Mouse (Mus musculus) retina, adult 2 months (tissue): ENCODE data around the gene Kat2b.
"Not testable (repeated sequence)": the region's sequence is repeated elsewhere in the genome, so short reads cannot be mapped to it uniquely, and the experiment has no call there.

ENCODE experiments used
- DNase-seq: peaks from one replicate; pipeline ENCODE4 v3.0.0-alpha.2; 2012; ENCODE audit warnings: low read depth, low spot score

The Kat2b gene

GRCm38 (mm10) chr17:53596941-53597790 lies 30.5 kb downstream of the Kat2b start:
- no peak for DNase-seq

- no peak for DNase-seq
Measured at GRCm38 (mm10) chr17:53598571-53598970, 31.9 kb downstream of the Kat2b start.

DNA sequence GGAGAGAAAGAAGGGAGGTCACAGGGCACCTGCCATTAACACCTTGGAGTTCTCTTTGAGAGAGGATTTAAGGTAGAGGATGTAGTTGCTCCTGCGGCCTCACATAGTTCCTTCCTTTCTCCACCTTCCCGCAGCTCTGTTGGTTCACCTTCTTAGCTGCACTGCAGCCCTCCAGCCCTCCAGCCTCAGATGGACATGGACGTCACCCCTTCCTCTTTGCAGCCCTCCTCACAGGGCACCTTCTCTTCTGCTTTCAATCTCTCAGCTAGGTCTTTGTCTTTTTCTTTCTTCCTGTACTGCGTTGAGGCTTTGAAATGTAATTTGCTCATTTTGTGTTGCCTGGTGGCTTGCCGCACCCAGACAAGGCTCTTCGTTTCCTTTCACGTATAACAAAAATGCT lies 36.6 kb downstream of the Kat2b start:
- DNase-seq: not testable (repeated sequence)

DNA sequence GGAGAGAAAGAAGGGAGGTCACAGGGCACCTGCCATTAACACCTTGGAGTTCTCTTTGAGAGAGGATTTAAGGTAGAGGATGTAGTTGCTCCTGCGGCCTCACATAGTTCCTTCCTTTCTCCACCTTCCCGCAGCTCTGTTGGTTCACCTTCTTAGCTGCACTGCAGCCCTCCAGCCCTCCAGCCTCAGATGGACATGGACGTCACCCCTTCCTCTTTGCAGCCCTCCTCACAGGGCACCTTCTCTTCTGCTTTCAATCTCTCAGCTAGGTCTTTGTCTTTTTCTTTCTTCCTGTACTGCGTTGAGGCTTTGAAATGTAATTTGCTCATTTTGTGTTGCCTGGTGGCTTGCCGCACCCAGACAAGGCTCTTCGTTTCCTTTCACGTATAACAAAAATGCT lies 39.4 kb downstream of the Kat2b start:
- not testable (repeated sequence) for DNase-seq

DNA sequence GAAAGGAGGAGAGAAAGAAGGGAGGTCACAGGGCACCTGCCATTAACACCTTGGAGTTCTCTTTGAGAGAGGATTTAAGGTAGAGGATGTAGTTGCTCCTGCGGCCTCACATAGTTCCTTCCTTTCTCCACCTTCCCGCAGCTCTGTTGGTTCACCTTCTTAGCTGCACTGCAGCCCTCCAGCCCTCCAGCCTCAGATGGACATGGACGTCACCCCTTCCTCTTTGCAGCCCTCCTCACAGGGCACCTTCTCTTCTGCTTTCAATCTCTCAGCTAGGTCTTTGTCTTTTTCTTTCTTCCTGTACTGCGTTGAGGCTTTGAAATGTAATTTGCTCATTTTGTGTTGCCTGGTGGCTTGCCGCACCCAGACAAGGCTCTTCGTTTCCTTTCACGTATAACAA lies 42.3 kb downstream of the Kat2b start:
- not testable (repeated sequence) for DNase-seq

DNA sequence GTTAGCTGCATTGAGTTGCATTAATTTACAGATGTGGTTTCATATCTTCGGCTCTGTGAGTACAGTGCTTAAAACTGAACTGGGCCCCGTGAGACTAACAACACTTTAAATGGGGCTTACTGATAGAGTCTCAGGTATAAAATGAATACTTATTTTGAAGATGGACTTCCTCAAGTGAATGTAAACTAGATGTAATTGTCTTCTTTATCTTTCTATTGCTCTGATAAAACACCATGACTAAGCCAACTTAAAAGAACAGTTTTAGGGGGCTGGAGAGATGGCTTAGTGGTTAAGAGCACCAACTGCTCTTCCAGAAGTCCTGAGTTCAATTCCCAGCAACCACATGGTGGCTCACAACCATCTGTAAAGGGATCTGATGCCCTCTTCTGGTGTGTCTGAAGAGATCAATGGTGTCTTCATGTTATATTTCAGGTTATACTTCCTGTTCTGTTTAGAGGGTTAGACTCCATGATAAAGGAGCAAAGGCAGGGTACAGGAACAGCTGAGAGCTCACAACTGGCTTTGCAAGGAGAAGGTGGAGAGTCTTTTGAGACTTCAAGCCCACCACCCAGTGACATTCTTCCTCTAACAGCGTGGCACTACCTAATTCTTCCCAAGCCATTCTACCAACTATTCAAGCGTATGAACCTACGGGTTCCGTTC lies 50.8 kb downstream of the Kat2b start:
- no peak for DNase-seq

DNA sequence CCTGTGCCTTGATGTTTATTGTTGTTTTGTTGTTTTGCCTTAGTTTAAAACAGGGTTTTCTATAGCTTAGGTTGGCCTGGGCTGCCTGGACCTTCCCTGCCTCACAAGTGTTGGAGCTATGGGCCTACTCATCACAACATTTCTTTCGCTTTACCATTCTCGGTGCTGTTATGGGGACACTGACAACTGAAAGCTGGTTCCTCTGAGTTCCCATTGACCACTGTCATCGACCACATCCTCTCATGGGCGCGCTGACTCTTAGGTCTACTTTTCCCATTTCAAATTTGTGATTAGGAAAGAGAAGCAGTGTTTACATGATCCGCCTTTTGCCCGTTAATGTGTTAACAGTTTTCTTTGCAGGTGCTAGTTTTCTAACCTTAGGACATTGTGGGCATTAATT lies 51.7 kb downstream of the Kat2b start:
- DNase-seq: no peak

- DNase-seq: no peak
Measured at GRCm38 (mm10) chr17:53619391-53619790, 52.7 kb downstream of the Kat2b start.

DNA sequence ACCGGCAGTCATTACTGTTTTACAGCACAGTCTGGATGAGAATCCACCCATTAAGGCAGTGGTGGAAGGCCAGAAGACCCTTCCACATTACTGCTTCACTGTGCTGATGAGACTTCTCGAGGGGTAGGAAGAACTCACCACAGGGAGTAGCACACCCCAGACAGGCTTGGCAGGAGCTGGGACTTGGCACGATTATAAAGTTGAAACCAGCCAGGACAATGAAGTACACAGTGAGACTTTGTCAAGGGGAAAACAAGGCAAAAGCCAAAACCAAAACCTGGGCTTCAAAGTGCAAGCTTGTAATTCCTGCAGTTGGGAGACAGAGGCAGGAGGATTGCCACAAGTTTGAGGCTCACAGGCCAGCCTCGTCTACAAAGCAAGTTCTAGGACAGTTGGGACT lies 54.0 kb downstream of the Kat2b start:
- no peak for DNase-seq

DNA sequence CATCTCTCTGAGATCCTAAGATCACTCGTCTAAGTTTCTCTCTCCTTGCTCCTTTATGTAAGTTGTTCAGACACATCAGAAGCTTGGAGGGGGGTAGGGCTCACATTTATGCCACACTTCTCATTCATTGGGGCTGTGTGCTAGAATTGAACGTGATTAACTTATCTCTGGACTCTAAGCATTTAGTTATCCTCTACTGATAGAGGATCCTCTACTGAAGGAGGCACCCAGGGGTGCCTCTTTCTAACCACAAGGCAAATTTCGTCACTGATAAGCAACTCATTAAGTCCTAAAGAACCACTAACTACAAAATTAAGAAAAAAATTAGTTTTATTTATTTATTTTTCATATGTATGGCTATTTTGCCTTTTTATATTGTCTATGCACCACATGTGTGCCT lies 55.5 kb downstream of the Kat2b start:
- DNase-seq: no peak

GRCm38 (mm10) chr17:53623762-53624161 lies 57.1 kb downstream of the Kat2b start:
- DNase-seq: no peak

GRCm38 (mm10) chr17:53626160-53626559 lies 59.5 kb downstream of the Kat2b start:
- no peak for DNase-seq

DNA sequence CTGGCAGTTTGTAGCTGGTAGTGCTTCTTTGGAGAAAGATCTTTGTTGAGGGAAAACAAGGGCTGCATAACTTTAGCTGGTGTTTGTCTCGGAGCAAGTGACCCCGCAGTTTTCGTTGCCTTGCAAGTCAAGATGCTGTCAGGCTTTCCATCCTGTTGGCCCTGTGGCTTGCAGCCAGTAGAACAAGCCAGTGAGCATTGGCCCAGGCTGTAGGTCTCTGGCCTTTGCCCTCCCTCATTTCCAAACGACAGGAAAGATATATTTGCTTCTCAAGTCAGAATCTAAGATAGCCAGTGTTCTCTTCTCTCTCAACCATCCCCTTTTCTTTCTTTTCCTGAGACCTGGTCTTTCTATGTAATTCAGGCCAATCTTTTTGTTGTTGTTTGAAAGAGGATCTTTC lies 60.8 kb downstream of the Kat2b start:
- no peak for DNase-seq

DNA sequence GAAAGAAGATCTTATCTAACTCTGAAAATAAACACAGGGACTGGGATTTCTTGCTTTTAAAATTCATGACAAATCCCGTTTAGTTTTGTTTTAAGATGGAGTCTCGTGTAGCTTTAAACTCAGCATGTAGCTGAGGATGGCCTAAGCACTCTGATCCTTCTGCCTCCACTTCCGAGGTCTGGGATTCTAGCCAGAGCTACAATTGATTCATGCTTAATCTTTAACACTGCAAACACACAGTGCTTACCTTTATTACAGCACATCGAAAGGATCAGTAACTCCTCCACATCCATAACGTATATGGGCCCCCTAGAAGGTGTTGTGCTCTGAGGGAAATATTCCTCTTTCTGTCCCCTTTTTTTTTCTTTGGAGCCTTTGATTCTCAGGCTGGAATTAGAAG lies 61.5 kb downstream of the Kat2b start:
- no peak for DNase-seq

DNA sequence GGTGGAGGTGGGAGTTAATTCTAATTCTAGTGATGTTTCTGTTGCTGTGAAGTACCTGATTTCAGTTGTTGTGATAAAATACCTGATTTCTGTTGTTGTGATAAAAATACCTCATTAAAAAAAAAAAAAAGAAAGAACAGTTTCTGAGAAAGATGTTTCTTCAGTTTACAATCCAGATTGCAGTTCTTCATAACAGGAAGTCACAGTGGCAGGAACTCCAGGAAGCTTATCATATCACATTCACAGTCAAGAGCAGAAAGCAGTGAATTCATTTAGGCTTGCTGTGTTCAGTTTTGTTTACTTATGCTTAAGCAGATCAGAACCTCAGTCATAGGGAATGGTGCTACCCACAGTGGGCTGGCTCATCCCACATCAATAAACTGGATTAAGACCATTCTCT lies 64.7 kb downstream of the Kat2b start:
- DNase-seq: no peak

- DNase-seq: no peak
Measured at GRCm38 (mm10) chr17:53643360-53643759, 76.7 kb downstream of the Kat2b start.

DNA sequence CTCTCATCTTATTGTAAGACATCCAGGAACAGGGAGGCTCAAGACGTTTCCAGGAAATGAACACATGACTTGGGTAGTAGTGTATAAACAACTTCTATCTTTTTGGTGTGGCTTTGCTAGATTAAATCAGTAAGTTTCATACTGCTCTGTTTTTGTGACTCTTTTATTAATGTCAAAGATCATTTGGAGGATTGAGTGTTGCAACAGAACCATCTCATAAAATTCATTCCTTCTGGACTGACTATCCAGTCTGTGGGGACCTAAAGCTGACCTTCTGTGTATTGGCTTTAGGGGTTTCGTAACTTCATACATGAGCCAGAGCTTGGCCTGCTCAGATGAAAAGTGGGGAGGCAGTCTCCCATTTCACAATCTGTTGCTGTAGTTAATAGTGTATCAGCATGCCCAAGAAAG lies 83.6 kb downstream of the Kat2b start:
- DNase-seq: no peak

DNA sequence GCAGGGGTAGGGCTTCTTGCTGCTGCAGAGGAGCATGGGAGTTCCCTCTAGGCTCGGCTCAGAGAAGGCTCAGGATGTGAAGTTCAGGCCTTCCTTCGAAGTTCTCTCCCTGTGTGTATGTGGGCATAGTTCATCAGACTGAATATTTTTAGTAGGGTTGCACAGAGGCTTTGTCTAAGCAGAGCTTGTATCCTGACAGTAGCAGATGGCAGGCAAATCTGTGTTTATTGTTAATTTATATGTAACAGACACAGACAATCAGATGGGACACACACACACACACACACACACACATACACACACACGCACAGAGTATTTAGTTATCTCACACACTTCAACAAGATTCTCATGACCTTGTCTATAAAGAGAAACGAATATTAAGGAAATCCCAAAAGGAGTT lies 87.9 kb downstream of the Kat2b start:
- DNase-seq: no peak

DNA sequence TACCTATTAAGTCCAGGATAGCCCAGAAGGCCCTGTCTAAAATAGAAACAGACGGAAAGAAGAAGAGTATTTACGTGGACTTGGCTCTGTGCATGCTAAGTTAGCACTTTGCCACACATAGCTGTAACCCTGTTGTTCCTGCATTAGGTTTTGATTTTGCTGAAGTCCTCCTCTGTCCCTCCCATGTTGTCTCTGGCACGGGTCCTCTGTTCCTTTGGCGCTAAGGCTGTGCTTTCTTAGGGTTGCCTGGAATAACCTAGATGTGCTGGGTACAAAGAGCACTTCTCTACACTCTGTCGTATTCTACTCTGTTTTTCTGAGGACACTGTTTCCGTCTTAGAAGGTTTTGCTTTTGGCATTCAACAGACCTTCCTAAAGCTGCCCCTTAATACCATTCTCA lies 88.4 kb downstream of the Kat2b start:
- no peak for DNase-seq

- DNase-seq: no peak
Measured at GRCm38 (mm10) chr17:53655959-53656358, 89.3 kb downstream of the Kat2b start.

GRCm38 (mm10) chr17:53656369-53656860 lies 89.8 kb downstream of the Kat2b start:
- DNase-seq: no peak

DNA sequence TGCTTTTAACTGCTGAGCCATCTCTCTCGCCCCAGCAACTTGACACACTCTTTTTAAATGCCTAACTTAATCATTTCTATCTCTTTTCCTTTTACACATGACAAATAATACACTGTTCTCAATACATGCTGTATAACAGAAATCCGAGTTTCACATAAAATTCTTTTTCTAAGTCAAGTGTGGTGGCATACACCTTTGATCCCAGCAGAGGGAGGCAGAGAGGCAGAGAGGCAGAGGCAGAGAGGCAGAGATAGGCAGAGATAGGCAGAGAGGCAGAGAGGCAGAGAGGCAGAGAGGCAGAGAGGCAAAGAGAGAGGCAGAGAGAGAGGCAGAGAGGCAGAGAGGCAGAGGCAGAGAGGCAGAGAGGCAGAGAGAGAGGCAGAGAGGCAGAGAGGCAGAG lies 90.7 kb downstream of the Kat2b start:
- DNase-seq: not testable (repeated sequence)

DNA sequence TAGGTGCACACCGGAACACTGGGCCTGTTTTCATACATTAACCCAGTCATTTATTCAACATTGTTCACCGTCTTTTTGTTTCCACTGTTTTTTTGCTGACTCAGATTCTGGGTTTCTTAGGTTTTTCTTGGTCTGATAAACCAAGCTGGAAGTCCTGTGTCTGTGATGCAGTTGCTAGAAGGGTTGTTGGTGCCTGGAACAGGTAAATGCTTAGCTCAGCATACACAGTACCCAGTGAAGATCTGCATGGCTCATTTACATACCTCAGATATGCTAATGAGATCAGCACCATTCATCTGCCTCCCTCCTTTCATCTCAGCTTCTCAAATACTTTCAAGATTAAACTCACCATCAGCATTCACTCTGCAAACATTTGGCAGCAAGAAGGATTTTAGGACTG lies 92.0 kb downstream of the Kat2b start:
- no peak for DNase-seq
